Mouse (Mus musculus) ES-E14 (cell line): ENCODE measurements around the gene Tbc1d2b.

Experiments
- CHD2 ChIP-seq: IDR thresholded peaks from 2 replicates; pipeline ENCODE4 v1.6.1; 2014; ENCODE audit warnings: mild to moderate bottlenecking, low read depth, low read length, inconsistent platforms
- HCFC1 ChIP-seq: IDR thresholded peaks from 2 replicates; pipeline ENCODE4 v1.6.1; 2012; ENCODE audit warnings: low read length, inconsistent platforms, borderline replicate concordance; ENCODE audit not compliant: insufficient read depth
- MAFK ChIP-seq: IDR thresholded peaks from 2 replicates; pipeline ENCODE4 v1.6.1; 2014; ENCODE audit warnings: mild to moderate bottlenecking, low read depth, low read length, inconsistent platforms; ENCODE audit not compliant: insufficient read depth
- ZC3H11A ChIP-seq: IDR thresholded peaks from 2 replicates; pipeline ENCODE4 v1.6.1; 2012; ENCODE audit warnings: low read depth, mild to moderate bottlenecking, inconsistent platforms, low read length, borderline replicate concordance
- ZNF384 ChIP-seq: IDR thresholded peaks from 2 replicates; pipeline ENCODE4 v1.6.1; 2012; ENCODE audit warnings: low read depth, low read length, inconsistent platforms

- no peak for TF ChIP-seq ZNF384
- no peak for TF ChIP-seq ZC3H11A
- no peak for TF ChIP-seq HCFC1
- TF ChIP-seq CHD2 = no peak
- TF ChIP-seq MAFK = no peak
Observed at GRCm38 (mm10) chr9:90207808-90208207, 62.8 kb downstream of the Tbc1d2b start.
